Mouse (Mus musculus) splenic B cell, adult 2 months (primary cell): Measurements from ENCODE around the gene Eif3g.

Source experiments
- DNase-seq: peaks from one replicate; pipeline ENCODE4 v3.0.0-alpha.2; 2011; ENCODE audit warnings: low read depth, low spot score
- H3K27me3 ChIP-seq: 2 replicates; pipeline ENCODE4 v1.6.1; 2012; ENCODE audit warnings: mild to moderate bottlenecking, low read length, moderate library complexity, mixed read lengths; ENCODE audit not compliant: control insufficient read depth, poor library complexity, insufficient read depth, severe bottlenecking
- H3K36me3 ChIP-seq: 2 replicates; pipeline ENCODE4 v1.6.1; 2012; ENCODE audit warnings: mild to moderate bottlenecking, low read length, moderate library complexity, mixed read lengths; ENCODE audit not compliant: control insufficient read depth, poor library complexity, insufficient read depth, severe bottlenecking

Gene Eif3g

DNA sequence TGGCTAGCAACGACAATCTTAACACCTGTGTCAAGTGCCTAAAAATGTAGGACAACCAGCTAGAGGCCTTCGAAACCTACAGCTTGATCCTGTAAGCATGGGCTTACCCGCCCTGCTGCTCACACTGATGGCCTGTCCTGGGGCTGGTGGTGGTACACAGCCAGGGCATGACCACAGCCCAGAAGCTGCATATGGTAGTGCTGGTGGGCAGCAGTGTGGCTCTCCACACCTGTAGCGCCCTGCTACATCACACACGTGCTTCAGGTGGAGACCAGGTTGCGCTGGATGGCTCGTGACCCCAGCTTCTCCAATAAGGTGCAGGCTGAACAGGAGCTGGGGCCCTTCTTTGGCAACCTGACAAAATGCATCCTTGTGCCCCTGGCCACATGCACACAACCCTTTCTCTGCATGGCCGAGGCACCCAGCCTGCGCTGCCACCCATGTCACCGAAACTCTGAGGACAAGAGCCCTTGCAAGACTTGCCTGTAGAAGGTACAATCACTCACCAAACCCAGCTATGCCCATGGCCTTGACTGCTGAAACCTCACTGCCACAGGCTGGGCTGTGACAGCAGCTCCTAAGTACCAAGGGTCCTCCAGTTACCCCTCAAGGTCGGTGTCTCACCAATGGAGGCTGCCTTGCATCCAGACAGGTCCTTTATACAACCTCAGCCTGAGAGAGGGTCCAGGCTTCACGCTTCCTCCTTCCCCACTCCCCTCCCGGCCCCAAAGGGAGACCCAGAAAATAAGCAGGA, 4.7 kb downstream of the Eif3g start:
- Histone ChIP-seq H3K36me3 (peaks cover 13% of the 10 kb centered on the region), H3K27me3 (no peaks in the 10 kb centered on the region)
- no peak for DNase-seq

GRCm38 (mm10) chr9:20893069-20893468, 5.4 kb downstream of the Eif3g start:
- H3K27me3 ChIP-seq, result no peaks in the 10 kb centered on the region
- DNase-seq, result no peak

GRCm38 (mm10) chr9:20892104-20892653, 6.2 kb downstream of the Eif3g start:
- DNase-seq, result no peak
- peaks cover 13% of the 10 kb centered on the region for H3K36me3 ChIP-seq
- no peaks in the 10 kb centered on the region for H3K27me3 ChIP-seq

More at GRCm38 (mm10) chr9:20893069-20893468, 5.4 kb downstream of the Eif3g start:
- H3K36me3 ChIP-seq, result peaks cover 13% of the 10 kb centered on the region

DNA sequence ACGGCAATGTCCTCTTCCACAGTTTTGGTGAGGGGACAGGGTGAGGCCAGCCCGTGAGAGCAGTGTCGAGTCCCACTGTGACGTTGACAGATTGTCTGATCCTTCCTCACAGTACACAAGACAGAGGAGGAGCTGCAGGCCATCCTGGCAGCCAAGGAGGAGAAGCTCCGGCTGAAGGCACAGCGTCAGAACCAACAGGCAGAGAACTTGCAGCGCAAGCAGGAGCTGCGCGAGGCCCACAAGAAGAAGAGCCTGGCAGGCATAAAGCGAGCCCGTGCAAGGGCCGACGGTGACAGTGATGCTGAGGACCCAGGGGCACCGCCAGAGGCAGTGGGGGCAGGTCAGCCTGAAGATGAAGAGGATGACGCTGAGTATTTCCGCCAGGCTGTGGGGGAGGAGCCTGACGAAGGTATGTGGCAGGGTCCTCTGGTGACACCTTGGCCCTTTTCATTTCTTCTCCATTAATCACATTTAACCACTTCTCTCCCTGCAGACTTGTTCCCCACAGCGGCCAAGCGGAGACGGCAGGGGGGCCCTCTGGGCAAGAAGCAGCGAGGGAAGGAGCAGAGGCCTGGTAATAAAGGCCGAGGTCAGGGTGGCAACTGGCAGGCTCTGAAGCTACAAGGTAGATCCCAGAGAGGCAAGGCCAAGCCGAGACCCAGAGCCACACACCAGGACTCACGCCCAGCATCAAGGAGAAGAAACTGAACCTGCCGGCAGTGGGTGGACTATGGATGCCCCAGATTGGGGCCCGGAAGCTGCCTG, 6.9 kb downstream of the Eif3g start:
- Histone ChIP-seq H3K27me3 (no peaks in the 10 kb centered on the region), H3K36me3 (peaks cover 11% of the 10 kb centered on the region)
- no peak for DNase-seq

DNA sequence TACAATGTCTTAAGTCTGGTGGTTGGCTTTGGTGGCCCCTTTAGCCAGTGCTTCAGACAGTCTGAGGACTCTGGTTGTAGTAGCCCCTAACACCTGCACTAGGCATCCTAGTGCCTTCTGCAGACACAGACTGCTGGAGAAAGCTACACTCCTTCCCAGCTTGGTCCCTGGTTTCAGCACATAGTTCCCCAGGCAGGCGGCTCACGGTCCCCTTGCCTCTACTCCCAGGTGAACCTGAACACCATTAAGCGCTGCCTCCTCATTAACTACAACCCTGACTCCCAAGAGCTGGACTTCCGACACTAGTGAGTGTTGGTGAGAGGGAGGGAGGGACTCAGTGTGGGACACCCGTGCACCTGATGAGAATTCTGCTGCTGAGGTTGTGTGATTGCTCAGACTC, 8.0 kb downstream of the Eif3g start:
- H3K27me3 ChIP-seq, result no peaks in the 10 kb centered on the region
- no peak for DNase-seq
- peaks cover 6% of the 10 kb centered on the region for H3K36me3 ChIP-seq

DNA sequence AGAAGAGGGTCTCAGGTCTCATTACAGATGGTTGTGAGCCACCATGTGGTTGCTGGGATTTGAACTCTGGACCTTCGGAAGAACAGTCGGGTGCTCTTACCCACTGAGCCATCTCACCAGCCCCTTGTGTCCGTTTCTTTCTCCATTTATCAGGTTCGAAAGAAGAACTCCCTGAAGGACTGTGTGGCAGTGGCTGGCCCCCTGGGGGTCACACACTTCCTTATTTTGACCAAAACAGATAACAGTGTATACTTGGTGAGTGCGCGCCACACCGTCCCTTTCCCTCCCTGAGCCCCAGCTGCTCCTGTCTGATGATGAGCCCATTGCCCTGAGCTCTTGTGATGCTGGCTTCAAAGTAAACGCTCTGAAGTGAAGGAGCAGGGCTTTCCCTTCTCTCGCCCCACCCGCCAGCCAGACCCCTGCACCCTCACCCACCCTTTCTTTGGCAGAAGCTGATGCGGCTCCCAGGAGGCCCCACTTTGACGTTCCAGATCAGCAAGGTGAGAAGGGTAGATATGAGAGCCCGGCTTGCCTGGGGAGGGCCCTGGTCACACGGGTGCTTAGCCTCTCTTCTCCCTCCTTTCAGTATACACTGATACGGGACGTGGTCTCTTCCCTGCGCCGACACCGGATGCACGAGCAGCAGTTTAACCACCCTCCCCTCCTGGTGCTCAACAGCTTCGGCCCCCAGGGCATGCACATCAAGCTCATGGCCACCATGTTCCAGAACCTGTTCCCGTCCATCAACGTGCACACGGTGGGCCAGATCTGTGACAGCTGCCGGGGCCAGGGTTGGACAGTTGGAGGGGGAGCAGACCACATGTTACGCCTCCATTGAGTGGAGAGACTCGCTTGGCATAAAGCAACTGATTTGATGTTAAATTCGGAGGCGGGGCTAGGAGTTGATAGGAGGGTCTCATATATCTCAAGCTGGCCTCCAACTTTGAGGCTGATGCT, 9.0 kb downstream of the Eif3g start:
- DNase-seq, result peak; percentile 53
- no peaks in the 10 kb centered on the region for H3K27me3 ChIP-seq
- H3K36me3 ChIP-seq, result peaks cover 3% of the 10 kb centered on the region

DNA sequence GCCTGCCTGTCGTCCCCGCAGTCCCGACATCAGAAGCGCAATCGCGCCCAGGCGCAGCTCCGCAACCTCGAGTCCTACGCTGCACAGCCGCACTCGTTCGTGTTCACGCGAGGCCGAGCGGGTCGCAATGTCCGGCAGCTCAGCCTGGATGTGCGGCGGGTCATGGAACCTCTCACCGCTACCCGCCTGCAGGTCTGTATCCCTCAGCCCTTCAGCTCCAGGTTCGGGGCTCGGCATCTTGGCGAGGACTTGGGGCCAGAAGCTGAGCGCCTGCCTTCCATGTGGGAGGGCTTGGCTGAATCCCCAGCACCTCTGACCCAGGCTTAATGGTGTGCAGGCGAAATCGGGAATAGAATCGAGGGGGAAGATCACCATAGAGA, 10.0 kb downstream of the Eif3g start:
- H3K36me3 ChIP-seq, result no peaks in the 10 kb centered on the region; the same call in none of the 2 replicates
- no peak for DNase-seq
- H3K27me3 ChIP-seq, result no peaks in the 10 kb centered on the region

DNA sequence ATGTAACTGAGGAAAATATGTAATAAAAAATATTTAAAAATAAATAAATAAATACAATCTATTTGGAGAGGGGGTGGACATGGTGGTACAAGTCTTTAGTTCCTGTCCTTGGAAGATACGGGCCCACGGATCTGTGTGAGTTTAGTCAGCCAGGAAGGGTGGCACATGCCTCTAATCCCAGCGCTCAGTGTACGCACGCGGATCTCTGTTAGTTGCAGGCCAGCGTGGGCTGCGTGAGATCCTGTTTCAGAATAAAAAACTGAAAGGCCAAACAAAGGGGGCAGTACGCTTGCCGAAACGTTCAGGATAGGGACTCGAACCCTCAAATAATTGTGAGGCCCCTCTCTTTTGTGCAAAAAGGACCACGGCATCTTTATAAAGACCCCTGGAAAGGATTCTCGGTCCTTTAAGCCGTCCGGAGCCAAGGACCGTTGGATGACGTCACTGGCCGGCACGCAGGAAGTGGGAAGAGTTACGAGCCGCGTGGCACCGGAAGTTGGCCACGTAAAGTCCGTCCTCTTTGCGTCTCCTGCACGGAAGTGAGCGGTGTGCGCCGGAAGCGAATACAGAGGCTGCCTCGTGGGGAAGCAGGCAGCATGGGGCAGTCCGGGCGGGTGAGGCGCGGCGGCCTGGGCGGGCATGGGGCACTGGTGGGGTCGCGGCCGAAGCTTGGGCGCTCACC, 10.6 kb downstream of the Eif3g start, which contains the start of gene Ppan:
Ppan (plus strand) TSS at position 472 of the 682 bp plus-strand sequence.
- Histone ChIP-seq H3K27me3 (no peaks in the 10 kb centered on the region), H3K36me3 (no peaks in the 10 kb centered on the region; the same call in none of the 2 replicates)
- peak; percentile 97 for DNase-seq

DNA sequence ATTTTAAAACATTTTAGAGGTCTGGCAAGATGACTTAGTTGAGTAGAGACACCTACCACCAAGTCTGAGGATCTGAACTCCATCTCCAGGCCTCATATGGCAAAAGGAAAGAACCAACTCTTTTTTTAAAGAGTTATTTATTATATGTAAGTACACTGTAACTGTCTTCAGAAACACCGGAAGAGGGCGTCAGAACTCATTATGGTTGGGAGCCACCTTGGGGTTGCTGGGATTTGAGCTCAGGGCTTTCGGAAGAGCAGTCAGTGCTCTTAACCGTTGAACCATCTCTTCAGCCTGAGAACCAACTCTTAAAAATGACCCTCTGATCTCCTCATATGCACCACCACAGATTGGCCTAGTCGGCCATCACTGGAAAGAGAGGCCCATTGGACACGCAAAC, 11.2 kb downstream of the Eif3g start:
- Histone ChIP-seq H3K27me3 (no peaks in the 10 kb centered on the region), H3K36me3 (no peaks in the 10 kb centered on the region; the same call in none of the 2 replicates)
- no peak for DNase-seq

DNA sequence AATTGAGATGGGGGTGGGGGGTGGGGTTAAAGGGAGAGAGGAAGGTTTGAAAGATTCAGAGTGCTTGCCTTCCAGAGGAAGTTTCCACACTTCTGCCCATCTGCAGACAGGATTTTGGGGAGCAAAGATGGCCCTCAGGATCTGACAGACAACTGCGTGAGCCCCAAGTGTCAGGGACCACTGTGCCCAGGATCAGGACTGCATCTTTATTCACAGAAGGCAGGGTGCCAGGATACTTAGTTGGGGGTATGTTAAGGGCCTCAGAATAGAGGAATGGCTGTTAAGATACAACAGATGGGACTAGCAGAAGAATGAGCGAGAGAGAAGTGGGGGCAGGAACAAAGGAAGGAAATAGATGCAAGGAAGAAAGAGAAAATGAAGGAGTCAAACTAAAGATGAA, 11.9 kb downstream of the Eif3g start:
- no peak for DNase-seq
- H3K27me3 ChIP-seq, result no peaks in the 10 kb centered on the region
- no peaks in the 10 kb centered on the region; the same call in none of the 2 replicates for H3K36me3 ChIP-seq

DNA sequence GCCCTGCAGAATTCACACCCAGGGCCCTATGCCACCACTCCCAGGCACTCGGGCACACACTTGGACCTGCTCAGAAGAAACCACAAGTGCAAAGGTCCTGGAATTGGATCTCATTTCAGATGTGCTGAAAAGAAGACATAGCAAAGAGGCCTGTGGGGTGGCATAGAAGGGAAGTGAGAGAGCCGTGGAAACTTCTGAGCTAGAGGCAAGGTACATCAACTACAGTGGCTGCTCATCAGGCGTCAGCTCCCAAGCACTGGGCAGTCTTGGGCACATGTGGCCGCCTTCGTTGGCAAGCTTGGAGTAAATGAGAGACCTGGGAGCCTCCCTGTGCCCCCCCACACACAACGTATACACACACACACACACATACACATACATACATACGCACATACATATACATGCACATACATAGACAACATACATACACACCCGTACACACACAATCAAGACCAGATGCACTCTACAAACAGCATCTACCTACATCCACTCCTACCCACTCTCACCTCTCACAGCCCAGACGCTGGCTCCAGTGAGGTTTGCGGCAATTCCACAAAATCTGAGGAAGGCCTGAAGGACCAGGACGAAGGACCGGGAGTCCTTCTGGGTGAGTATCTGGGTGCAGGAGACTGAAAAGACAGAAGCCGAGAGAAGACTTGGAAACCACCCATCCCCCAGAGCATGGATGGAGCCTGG, 19.2 kb downstream of the Eif3g start, which contains the start of gene Angptl6:
Angptl6 (minus strand) TSS at position 631 of the 696 bp plus-strand sequence.
- H3K36me3 ChIP-seq, result no peaks in the 10 kb centered on the region
- no peaks in the 10 kb centered on the region for H3K27me3 ChIP-seq
- peak; percentile 29 for DNase-seq

DNA sequence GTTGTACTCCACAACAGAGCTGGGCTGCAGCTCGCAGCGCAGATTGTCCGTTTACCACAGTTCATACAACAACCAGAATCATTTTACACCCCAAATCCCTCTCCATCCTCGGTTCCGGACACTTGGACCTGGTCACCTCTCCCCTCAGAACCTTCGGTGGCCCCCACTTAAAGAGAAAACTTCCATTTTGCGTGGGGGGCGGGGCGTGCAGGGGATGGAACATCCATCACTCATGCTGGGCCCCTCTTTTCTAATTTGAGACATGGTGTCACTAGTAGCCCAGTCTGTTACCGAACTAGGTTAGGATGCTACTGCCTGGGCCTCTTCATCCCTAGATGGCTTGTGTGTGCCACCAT, 19.7 kb downstream of the Eif3g start:
- Histone ChIP-seq H3K27me3 (no peaks in the 10 kb centered on the region), H3K36me3 (no peaks in the 10 kb centered on the region; the same call in 1 of the 2 replicates)
- no peak for DNase-seq

GRCm38 (mm10) chr9:20878041-20878709, 20.2 kb downstream of the Eif3g start:
- Histone ChIP-seq H3K27me3 (no peaks in the 10 kb centered on the region), H3K36me3 (no peaks in the 10 kb centered on the region; the same call in 1 of the 2 replicates)
- DNase-seq, result peak; percentile 100
